Mouse (Mus musculus) heart, embryonic 10.5 days (tissue): Measurements from ENCODE around the gene Pcsk4. TPM values are rescaled to one million over a fixed set of nuclear protein-coding genes. Genes with fewer than 3 reads are reported as not detected.

Source experiments
- DNase-seq: peaks from one replicate; pipeline ENCODE4 v3.0.0-alpha.2; 2017; ENCODE audit warnings: low spot score
- H3K27ac ChIP-seq: fragments of 300-500 bp; sonication (generic); 2 replicates; pipeline ENCODE4 v1.5.1; 2016; ENCODE audit warnings: mild to moderate bottlenecking
- H3K27me3 ChIP-seq: fragments of 300-500 bp; sonication (generic); 2 replicates; pipeline ENCODE4 v1.6.1; 2016; ENCODE audit warnings: mild to moderate bottlenecking; ENCODE audit not compliant: poor library complexity, insufficient read depth, severe bottlenecking
- H3K36me3 ChIP-seq: fragments of 300-500 bp; sonication (generic); 2 replicates; pipeline ENCODE4 v1.6.1; 2016; ENCODE audit warnings: mild to moderate bottlenecking, moderate library complexity
- H3K4me1 ChIP-seq: fragments of 300-500 bp; sonication (generic); 2 replicates; pipeline ENCODE4 v1.6.1; 2016; ENCODE audit warnings: mild to moderate bottlenecking
- H3K4me3 ChIP-seq: fragments of 300-500 bp; sonication (generic); 2 replicates; pipeline ENCODE4 v1.5.1; 2016; ENCODE audit warnings: mild to moderate bottlenecking, moderate library complexity
- H3K9me3 ChIP-seq: fragments of 300-500 bp; sonication (generic); 2 replicates; pipeline ENCODE4 v1.6.1; 2016; ENCODE audit warnings: mild to moderate bottlenecking, moderate library complexity
- WGBS: fragments of 180-500 bp; shearing (Covaris S2); methylation state at CpG from one replicate; pipeline ENCODE4 v1.1.7; 2016; 5-methylcytosine and 5-hydroxymethylcytosine counted together
- polyA plus RNA-seq: library from polyadenylated mRNA; unstranded; fragments of >200 nt; fragmentation: Nextera tagmentation; extraction: Ambion mirVana; gene quantifications from 2 replicates; pipeline ENCODE4 v1.2.1, GENCODE M21; 2016

Gene Pcsk4
- polyA plus RNA-seq, 1 experiment from 2014 or later = 4.0 TPM

GRCm38 (mm10) chr10:80314494-80315001 lies 14.8 kb downstream of the Pcsk4 start:
- 46% methylated on average over 16 of the region's 16 CpGs for WGBS
- H3K36me3 ChIP-seq = peaks cover 19% of the 10 kb centered on the region
- no peak for DNase-seq
- no peak overlapping the region for H3K27ac ChIP-seq
- H3K4me3 ChIP-seq = peak overlapping the region; percentile 6; the same call in 1 of the 2 replicates
- H3K4me1 ChIP-seq = peaks cover 67% of the 10 kb centered on the region
- no peaks in the 10 kb centered on the region for H3K9me3 ChIP-seq
- H3K27me3 ChIP-seq = peaks cover 88% of the 10 kb centered on the region

GRCm38 (mm10) chr10:80313627-80314201 lies 15.6 kb downstream of the Pcsk4 start:
- Histone ChIP-seq H3K9me3 (no peaks in the 10 kb centered on the region), H3K4me1 (peaks cover 59% of the 10 kb centered on the region), H3K36me3 (peaks cover 13% of the 10 kb centered on the region), H3K27ac (no peak overlapping the region), H3K4me3 (peak overlapping the region; percentile 6; the same call in 1 of the 2 replicates), H3K27me3 (peaks cover 96% of the 10 kb centered on the region)
- no peak for DNase-seq
- WGBS = 38% methylated on average over 20 of the region's 20 CpGs

GRCm38 (mm10) chr10:80312586-80313504 lies 16.5 kb downstream of the Pcsk4 start:
- Histone ChIP-seq H3K27ac (no peak overlapping the region), H3K9me3 (no peaks in the 10 kb centered on the region), H3K4me1 (peaks cover 57% of the 10 kb centered on the region), H3K36me3 (peaks cover 5% of the 10 kb centered on the region), H3K4me3 (no peak overlapping the region), H3K27me3 (peaks cover 97% of the 10 kb centered on the region)
- no peak for DNase-seq
- WGBS = 57% methylated on average over 54 of the region's 54 CpGs

- no peak for DNase-seq
- Histone ChIP-seq H3K4me1 (peaks cover 44% of the 10 kb centered on the region), H3K4me3 (no peak overlapping the region), H3K9me3 (no peaks in the 10 kb centered on the region), H3K27me3 (peaks cover 97% of the 10 kb centered on the region), H3K27ac (no peak overlapping the region), H3K36me3 (no peaks in the 10 kb centered on the region)
- WGBS = 69% methylated on average over 16 of the region's 16 CpGs
These were observed 17.7 kb downstream of the Pcsk4 start for GRCm38 (mm10) chr10:80311560-80311959.

GRCm38 (mm10) chr10:80304862-80305261 lies 24.4 kb downstream of the Pcsk4 start:
- Histone ChIP-seq H3K9me3 (no peaks in the 10 kb centered on the region), H3K27ac (no peak overlapping the region), H3K4me3 (peak overlapping the region; percentile 41), H3K27me3 (peaks cover 93% of the 10 kb centered on the region), H3K4me1 (peaks cover 18% of the 10 kb centered on the region), H3K36me3 (no peaks in the 10 kb centered on the region)
- no peak for DNase-seq
- WGBS = 7% methylated on average over 25 of the region's 25 CpGs

GRCm38 (mm10) chr10:80304458-80304857 lies 24.8 kb downstream of the Pcsk4 start:
- DNase-seq = no peak
- Histone ChIP-seq H3K4me1 (peaks cover 18% of the 10 kb centered on the region), H3K9me3 (no peaks in the 10 kb centered on the region), H3K4me3 (peak overlapping the region; percentile 41), H3K27me3 (peaks cover 95% of the 10 kb centered on the region), H3K36me3 (no peaks in the 10 kb centered on the region), H3K27ac (no peak overlapping the region)
- WGBS = 14% methylated on average over 12 of the region's 12 CpGs

- no peaks in the 10 kb centered on the region for H3K9me3 ChIP-seq
- H3K4me3 ChIP-seq = peak overlapping the region; percentile 17; the same call in 1 of the 2 replicates
- DNase-seq = no peak
- no peaks in the 10 kb centered on the region for H3K36me3 ChIP-seq
- peak overlapping the region; percentile 13; the same call in 1 of the 2 replicates for H3K27ac ChIP-seq
- WGBS = 6% methylated on average over 9 of the region's 9 CpGs
- peaks cover 24% of the 10 kb centered on the region for H3K4me1 ChIP-seq
- peaks cover 96% of the 10 kb centered on the region for H3K27me3 ChIP-seq
These were observed 26.8 kb downstream of the Pcsk4 start for GRCm38 (mm10) chr10:80302471-80302881.

- peaks cover 28% of the 10 kb centered on the region for H3K4me1 ChIP-seq
- no peaks in the 10 kb centered on the region for H3K9me3 ChIP-seq
- peak overlapping the region; percentile 17; the same call in 1 of the 2 replicates for H3K4me3 ChIP-seq
- peaks cover 96% of the 10 kb centered on the region for H3K27me3 ChIP-seq
- no peak for DNase-seq
- no peaks in the 10 kb centered on the region for H3K36me3 ChIP-seq
- H3K27ac ChIP-seq = peak overlapping the region; percentile 13; the same call in 1 of the 2 replicates
- WGBS = 40% methylated on average over 5 of the region's 5 CpGs
These were observed 27.3 kb downstream of the Pcsk4 start for GRCm38 (mm10) chr10:80302082-80302355.

GRCm38 (mm10) chr10:80301256-80302081 lies 27.8 kb downstream of the Pcsk4 start:
- Histone ChIP-seq H3K36me3 (no peaks in the 10 kb centered on the region), H3K27me3 (peaks cover 96% of the 10 kb centered on the region), H3K4me3 (no peak overlapping the region), H3K27ac (no peak overlapping the region), H3K4me1 (peaks cover 33% of the 10 kb centered on the region), H3K9me3 (no peaks in the 10 kb centered on the region)
- 80% methylated on average over 10 of the region's 10 CpGs for WGBS
- DNase-seq = no peak

- DNase-seq = no peak
- H3K27ac ChIP-seq = no peak overlapping the region
These were observed 28.6 kb downstream of the Pcsk4 start for GRCm38 (mm10) chr10:80300672-80301181.

GRCm38 (mm10) chr10:80299824-80300223 lies 29.5 kb downstream of the Pcsk4 start:
- H3K27ac ChIP-seq = no peak overlapping the region
- no peak overlapping the region for H3K4me3 ChIP-seq
- H3K9me3 ChIP-seq = no peaks in the 10 kb centered on the region
- H3K27me3 ChIP-seq = peaks cover 81% of the 10 kb centered on the region
- H3K36me3 ChIP-seq = peaks cover 3% of the 10 kb centered on the region
- 55% methylated on average over 10 of the region's 10 CpGs for WGBS
- DNase-seq = no peak
- H3K4me1 ChIP-seq = peaks cover 48% of the 10 kb centered on the region

More at GRCm38 (mm10) chr10:80300672-80301181, 28.6 kb downstream of the Pcsk4 start:
- 31% methylated on average over 11 of the region's 11 CpGs for WGBS
- Histone ChIP-seq H3K36me3 (no peaks in the 10 kb centered on the region), H3K4me1 (peaks cover 41% of the 10 kb centered on the region), H3K27me3 (peaks cover 90% of the 10 kb centered on the region), H3K9me3 (no peaks in the 10 kb centered on the region), H3K4me3 (no peak overlapping the region)

- Histone ChIP-seq H3K27ac (no peak overlapping the region), H3K4me3 (peak overlapping the region; percentile 22; the same call in 1 of the 2 replicates), H3K36me3 (peaks cover 8% of the 10 kb centered on the region), H3K4me1 (peaks cover 49% of the 10 kb centered on the region), H3K9me3 (no peaks in the 10 kb centered on the region), H3K27me3 (peaks cover 76% of the 10 kb centered on the region)
- DNase-seq = no peak
- 12% methylated on average over 15 of the region's 15 CpGs for WGBS
These were observed 30.0 kb downstream of the Pcsk4 start for GRCm38 (mm10) chr10:80299301-80299700.
